ENCODE assay signal across 21 mouse cellular contexts in genomic region chr17:70068281-70068680, GRCm38 (mm10).
"Had no signal": no experiment of that assay in that cellular context is flagged by ENCODE, and none has a peak within 500 bp of the region (broad histone marks: within the 10 kb centered on the region; RNA-seq: fewer than 3 reads in every experiment).

No protein-coding gene starts in this region.

- H3K36me3 ChIP-seq: kidney, embryonic 15.5 days; liver, embryonic 13.5 days; midbrain, embryonic 12.5 days; neural tube, embryonic 12.5 days; neural tube, embryonic 15.5 days had no signal

- H3K27ac ChIP-seq: kidney, embryonic 15.5 days; left cerebral cortex, adult 2 months; liver, embryonic 13.5 days; midbrain, embryonic 12.5 days; neural tube, embryonic 12.5 days; neural tube, embryonic 15.5 days; stomach, postnatal 0 days had no signal

- H3K9ac ChIP-seq: kidney, embryonic 15.5 days; liver, embryonic 13.5 days; midbrain, embryonic 12.5 days; neural tube, embryonic 12.5 days; neural tube, embryonic 15.5 days had no signal

- H3K4me3 ChIP-seq: kidney, embryonic 15.5 days; left cerebral cortex, adult 2 months; liver, embryonic 13.5 days; midbrain, embryonic 12.5 days; neural tube, embryonic 12.5 days; neural tube, embryonic 15.5 days had no signal

- DNase-seq: kidney, adult 8-10 months; kidney, postnatal 10 days; kidney, postnatal 4 days; layer of hippocampus, adult 9-11 months; layer of hippocampus, postnatal 36 days; liver, embryonic 13.5 days; lung, adult 2 months; lung, postnatal 14 days; lung, postnatal 4 days; right cerebral cortex, adult 18-20 months; right cerebral cortex, postnatal 14 days; right cerebral cortex, postnatal 4 days; thymus, adult 2 months; thymus, postnatal 14 days; thymus, postnatal 4 days had no signal

- H3K4me1 ChIP-seq: kidney, embryonic 15.5 days; liver, embryonic 13.5 days; midbrain, embryonic 12.5 days; neural tube, embryonic 12.5 days had no signal

- H3K27me3 ChIP-seq: kidney, embryonic 15.5 days; liver, embryonic 13.5 days; midbrain, embryonic 12.5 days; neural tube, embryonic 12.5 days; neural tube, embryonic 15.5 days had no signal

- H3K9me3 ChIP-seq: kidney, embryonic 15.5 days; liver, embryonic 13.5 days; midbrain, embryonic 12.5 days; neural tube, embryonic 12.5 days; neural tube, embryonic 15.5 days had no signal

- H3K4me2 ChIP-seq: kidney, embryonic 15.5 days; liver, embryonic 13.5 days; midbrain, embryonic 12.5 days; neural tube, embryonic 12.5 days; neural tube, embryonic 15.5 days had no signal
